Mouse (Mus musculus): ENCODE measurements around the gene E2f8.

DNA sequence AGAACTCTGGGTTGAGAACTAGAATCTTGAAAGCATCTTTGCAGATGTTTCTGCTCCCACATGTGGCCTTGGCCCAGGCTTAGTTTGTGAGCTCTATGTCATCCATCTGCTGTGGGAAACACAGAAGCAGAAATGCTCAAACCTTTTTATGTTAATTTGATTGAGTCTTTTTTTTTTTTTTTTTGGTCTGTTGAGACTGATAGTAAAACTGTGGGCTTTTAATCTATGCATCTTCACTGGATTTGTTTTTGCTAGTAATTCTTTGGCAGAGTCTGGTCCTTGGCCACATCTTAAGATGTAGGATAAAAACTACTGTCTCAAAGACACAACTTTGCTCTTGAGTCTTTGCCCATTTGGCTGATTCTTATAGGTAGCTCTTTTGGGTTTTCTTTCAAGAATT is 29.8 kb upstream of the E2f8 start:
- TF ChIP-seq NRF1 (IDR thresholded peaks at IDR 0.05; ENCODE audit: low read depth, low read length) (no peak), POLR2A (IDR thresholded peaks at IDR 0.05; ENCODE audit: low read depth, low read length) (no peak), RAD21 (IDR thresholded peaks at IDR 0.05; ENCODE audit: low read depth, low read length) (no peak)

Measured in CH12.LX (cell line).